Mouse (Mus musculus) thymus, postnatal 10 days (tissue): ENCODE measurements around the gene Olfr1039.
"Not testable (repeated sequence)": the region's sequence is repeated elsewhere in the genome, so short reads cannot be mapped to it uniquely, and the experiment has no call there.

Source experiments
- DNase-seq, 2 experiments: peaks; one replicate each; pipeline ENCODE4 v3.0.0; 2021; ENCODE audit warnings: low spot score in 2 of 2

Olfr1039 gene

DNA sequence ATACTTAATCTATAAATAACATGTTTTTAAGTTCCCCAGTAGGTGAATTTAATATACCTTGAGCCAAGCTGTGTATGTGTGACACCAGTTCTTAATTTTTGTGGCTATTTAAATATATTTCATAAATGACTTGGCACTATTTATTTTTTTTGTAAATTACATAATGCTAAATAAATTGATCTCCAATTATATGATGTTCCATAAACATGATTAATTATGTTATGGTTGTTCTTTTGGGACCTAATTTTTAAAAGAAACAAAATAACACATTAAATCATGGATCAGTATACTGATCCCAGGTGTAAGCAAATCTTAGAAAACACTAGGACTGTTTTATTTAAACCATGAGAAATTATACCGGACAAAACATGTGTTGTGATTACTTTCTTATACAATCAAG lies at the start of gene Olfr1039:
Olfr1039 (minus strand) TSS at position 101 of the 400 bp plus-strand sequence.
- DNase-seq = no peak

GRCm38 (mm10) chr2:86179950-86180349 lies 44.2 kb upstream of the Olfr1039 start:
- no peak for DNase-seq

- DNase-seq = no peak
Measured at GRCm38 (mm10) chr2:86177720-86178119, 42.0 kb upstream of the Olfr1039 start, which contains the start of gene Olfr1044. Olfr1044 (minus strand) TSS chr2:86177820.

GRCm38 (mm10) chr2:86175422-86175821 lies 39.7 kb upstream of the Olfr1039 start:
- not testable (repeated sequence) for DNase-seq

GRCm38 (mm10) chr2:86167422-86167821 lies 31.7 kb upstream of the Olfr1039 start, which contains the start of gene Olfr1043:
Olfr1043 (minus strand) TSS chr2:86167522.
- DNase-seq = no peak

DNA sequence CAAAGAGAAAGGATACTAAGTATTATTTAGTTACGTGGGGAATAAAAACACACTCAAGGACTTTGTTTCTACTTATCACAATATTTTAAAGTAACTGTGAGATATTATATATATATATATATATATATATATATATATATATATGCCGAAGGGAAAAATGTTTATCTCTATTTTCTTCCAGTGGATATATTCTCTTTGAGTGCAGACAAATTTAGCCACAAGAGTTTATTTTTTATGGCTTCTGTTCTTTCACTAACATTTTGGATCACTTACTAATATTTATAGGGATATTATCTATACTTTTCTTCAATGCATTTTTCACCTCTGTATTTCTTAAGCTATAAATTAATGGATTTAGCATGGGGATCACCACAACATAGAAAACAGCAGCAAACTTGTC lies 26.0 kb upstream of the Olfr1039 start, which contains the start of gene Olfr1042:
Olfr1042 (minus strand) TSS at position 101 of the 400 bp plus-strand sequence.
- no peak for DNase-seq

DNA sequence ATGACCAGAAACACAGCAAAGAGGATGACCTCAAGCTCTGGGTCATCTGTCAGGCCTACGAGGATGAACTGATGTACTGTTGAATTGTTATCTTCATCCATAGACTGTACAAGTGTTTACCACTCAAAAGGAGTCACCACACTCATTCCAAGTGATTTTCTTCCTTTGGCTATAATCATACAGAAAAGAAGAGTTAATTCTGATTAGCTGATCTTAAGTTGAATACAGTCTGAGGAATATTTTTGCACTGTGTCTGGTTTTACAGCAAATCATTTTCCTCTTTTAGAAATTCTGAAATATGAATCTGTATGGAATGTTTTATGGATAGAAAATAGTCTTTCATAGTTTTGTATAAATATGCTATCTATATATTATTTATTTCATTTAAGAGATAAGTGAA lies 10.9 kb upstream of the Olfr1039 start, which contains the start of gene Olfr1040:
Olfr1040 (minus strand) TSS at position 101 of the 400 bp plus-strand sequence.
- DNase-seq = no peak

GRCm38 (mm10) chr2:86087285-86087684 lies 48.4 kb downstream of the Olfr1039 start, which contains the start of gene Olfr1037:
Olfr1037 (minus strand) TSS chr2:86087385.
- no peak for DNase-seq

GRCm38 (mm10) chr2:86080478-86080877 lies 55.2 kb downstream of the Olfr1039 start:
- not testable (repeated sequence) for DNase-seq
